Comparison of ENCODE assay signal across 20 mouse cellular contexts in genomic region chr13:97425731-97426130, GRCm38 (mm10).
DNase-seq lines count a peak whose midpoint lies in the region; ATAC-seq and TF ChIP-seq lines count a peak whose summit lies in the region.
"Had no signal": no experiment of that assay in that cellular context is flagged by ENCODE, and none has a peak within 500 bp of the region (broad histone marks: within the 10 kb centered on the region; RNA-seq: fewer than 3 reads in every experiment).

No protein-coding gene starts in this region.

- H3K27me3 ChIP-seq in forebrain, embryonic 11.5 days (ENCODE audit: control insufficient read depth, insufficient read depth, low read length), result no peaks in the 10 kb centered on the region
- H3K27me3 ChIP-seq in forebrain, embryonic 12.5 days, result no peaks in the 10 kb centered on the region
- H3K27me3 ChIP-seq in heart, embryonic 10.5 days (ENCODE audit: insufficient read depth, poor library complexity, severe bottlenecking), result peaks cover 21% of the 10 kb centered on the region
- H3K27me3 ChIP-seq in heart, embryonic 12.5 days (replicated peaks), result 0 out of 2 replicates have a peak, but pooled peaks cover 10% of the 10 kb centered on the region
- 0 out of 2 replicates have a peak, but pooled peaks cover 3% of the 10 kb centered on the region for H3K27me3 ChIP-seq in limb, embryonic 10.5 days (ENCODE audit: low read depth, poor library complexity, severe bottlenecking)
- H3K27me3 ChIP-seq: embryonic facial prominence, embryonic 12.5 days had no signal

- no peak for ATAC-seq in forebrain, embryonic 11.5 days (replicated peaks; ENCODE audit: low FRiP score)
- ATAC-seq in forebrain, embryonic 12.5 days (ENCODE audit: low FRiP score), result no peak
- ATAC-seq in heart, embryonic 12.5 days (ENCODE audit: insufficient number of reproducible peaks, low FRiP score), result no peak
- ATAC-seq: forebrain, embryonic 14.5 days; forebrain, postnatal 0 days had no signal

- H3K36me3 ChIP-seq in forebrain, embryonic 11.5 days (ENCODE audit: control insufficient read depth, insufficient read depth, low read length), result no peaks in the 10 kb centered on the region
- no peaks in the 10 kb centered on the region for H3K36me3 ChIP-seq in forebrain, embryonic 12.5 days (replicated peaks)
- H3K36me3 ChIP-seq in heart, embryonic 10.5 days, result no peaks in the 10 kb centered on the region
- no peaks in the 10 kb centered on the region for H3K36me3 ChIP-seq in heart, embryonic 12.5 days
- H3K36me3 ChIP-seq in limb, embryonic 10.5 days, result no peaks in the 10 kb centered on the region
- H3K36me3 ChIP-seq: embryonic facial prominence, embryonic 10.5 days; embryonic facial prominence, embryonic 12.5 days had no signal

- peak; percentile 33 for DNase-seq in forebrain, embryonic 11.5 days (ENCODE audit: low spot score)
- DNase-seq in heart, embryonic 10.5 days (ENCODE audit: low spot score), result peak; percentile 67
- peak; percentile 19 for DNase-seq in limb, embryonic 10.5 days (ENCODE audit: low spot score)
- DNase-seq in spleen, postnatal 14 days (ENCODE audit: low spot score in 2 of 2), result no peak
- DNase-seq: adrenal gland, adult 2 months; adrenal gland, postnatal 10 days; adrenal gland, postnatal 25 days; cerebellum, adult 11 months; cerebellum, adult 18-20 months; cerebellum, adult 8-10 months; cerebellum, adult 9-11 months; cerebellum, postnatal 14 days; cerebellum, postnatal 36 days; forebrain, postnatal 0 days had no signal

- H3K27ac ChIP-seq in forebrain, embryonic 11.5 days (ENCODE audit: low read depth, low read length), result no peak overlapping the region
- no peak overlapping the region for H3K27ac ChIP-seq in forebrain, embryonic 12.5 days
- H3K27ac ChIP-seq in heart, embryonic 10.5 days, result no peak overlapping the region
- no peak overlapping the region for H3K27ac ChIP-seq in heart, embryonic 12.5 days (ENCODE audit: poor library complexity, severe bottlenecking)
- H3K27ac ChIP-seq in cortical plate, adult 2 months (ENCODE audit: insufficient read depth, low read length), result peak overlapping the region; percentile 5; the same call in 1 of the 2 replicates
- no peak overlapping the region for H3K27ac ChIP-seq in limb, embryonic 10.5 days
- H3K27ac ChIP-seq: embryonic facial prominence, embryonic 10.5 days; embryonic facial prominence, embryonic 12.5 days had no signal

- no peak for TF ChIP-seq CTCF in cortical plate, adult 2 months (IDR thresholded peaks at IDR 0.05; ENCODE audit: extremely low read depth, insufficient read depth, low read length)

- no peaks in the 10 kb centered on the region for H3K9me3 ChIP-seq in forebrain, embryonic 11.5 days (ENCODE audit: control insufficient read depth, low read length)
- H3K9me3 ChIP-seq in forebrain, embryonic 12.5 days, result no peaks in the 10 kb centered on the region
- H3K9me3 ChIP-seq in heart, embryonic 10.5 days, result no peaks in the 10 kb centered on the region
- no peaks in the 10 kb centered on the region for H3K9me3 ChIP-seq in heart, embryonic 12.5 days (replicated peaks)
- no peaks in the 10 kb centered on the region for H3K9me3 ChIP-seq in limb, embryonic 10.5 days (replicated peaks)
- H3K9me3 ChIP-seq: embryonic facial prominence, embryonic 10.5 days; embryonic facial prominence, embryonic 12.5 days had no signal

- WGBS in forebrain, embryonic 11.5 days, result 91% methylated on average over 9 of the region's 9 CpGs
- WGBS in forebrain, embryonic 12.5 days, result 90% methylated on average over 9 of the region's 9 CpGs
- 81% methylated on average over 9 of the region's 9 CpGs for WGBS in heart, embryonic 10.5 days
- 83% methylated on average over 9 of the region's 9 CpGs for WGBS in heart, embryonic 12.5 days
- whole genome bisulfite sequencing in limb, embryonic 10.5 days, result 89% methylated on average over 9 of the region's 9 CpGs

- no peak for TF ChIP-seq POLR2A in cortical plate, adult 2 months (IDR thresholded peaks at IDR 0.05; ENCODE audit: extremely low read depth, insufficient read depth, low read length)

- no peak overlapping the region for H3K9ac ChIP-seq in forebrain, embryonic 11.5 days (ENCODE audit: low read length)
- H3K9ac ChIP-seq in forebrain, embryonic 12.5 days, result no peak overlapping the region
- no peak overlapping the region for H3K9ac ChIP-seq in heart, embryonic 12.5 days
- H3K9ac ChIP-seq: embryonic facial prominence, embryonic 12.5 days; forebrain, postnatal 0 days had no signal

- H3K4me3 ChIP-seq in forebrain, embryonic 11.5 days (ENCODE audit: low read depth, low read length), result no peak overlapping the region
- H3K4me3 ChIP-seq in forebrain, embryonic 12.5 days (replicated peaks), result no peak overlapping the region
- no peak overlapping the region for H3K4me3 ChIP-seq in heart, embryonic 10.5 days
- H3K4me3 ChIP-seq in heart, embryonic 12.5 days, result no peak overlapping the region
- H3K4me3 ChIP-seq in cortical plate, adult 2 months (ENCODE audit: insufficient read depth, low read length), result no peak overlapping the region
- H3K4me3 ChIP-seq in limb, embryonic 10.5 days, result no peak overlapping the region
- H3K4me3 ChIP-seq: embryonic facial prominence, embryonic 10.5 days; embryonic facial prominence, embryonic 12.5 days had no signal

- 0 out of 2 replicates have a peak, but pooled peaks cover 2% of the 10 kb centered on the region for H3K4me1 ChIP-seq in forebrain, embryonic 11.5 days (replicated peaks; ENCODE audit: control insufficient read depth, insufficient read depth, low read length)
- H3K4me1 ChIP-seq in forebrain, embryonic 12.5 days, result peaks cover 8% of the 10 kb centered on the region; the same call in 1 of the 2 replicates
- H3K4me1 ChIP-seq in heart, embryonic 10.5 days, result 0 out of 2 replicates have a peak, but pooled peaks cover 5% of the 10 kb centered on the region
- H3K4me1 ChIP-seq in heart, embryonic 12.5 days (replicated peaks), result peaks cover 8% of the 10 kb centered on the region
- peaks cover 10% of the 10 kb centered on the region for H3K4me1 ChIP-seq in cortical plate, adult 2 months (ENCODE audit: control insufficient read depth, insufficient read depth, low read length)
- H3K4me1 ChIP-seq in limb, embryonic 10.5 days, result peaks cover 13% of the 10 kb centered on the region

- no peak overlapping the region for H3K4me2 ChIP-seq in forebrain, embryonic 11.5 days (ENCODE audit: low read depth, low read length, severe bottlenecking)
- H3K4me2 ChIP-seq in forebrain, embryonic 12.5 days, result no peak overlapping the region
- H3K4me2 ChIP-seq in heart, embryonic 12.5 days, result no peak overlapping the region
- H3K4me2 ChIP-seq: embryonic facial prominence, embryonic 12.5 days had no signal

Comparison
In these comparisons a context has a peak if more than half of its experiments do, and no peak if none do; other contexts are left out.
1. DNase-seq: peak in forebrain, embryonic 11.5 days (single experiment), heart, embryonic 10.5 days (single experiment) and limb, embryonic 10.5 days (single experiment); none in spleen, postnatal 14 days (0 of 2).